Mouse (Mus musculus) thymus, postnatal 10 days (tissue): ENCODE measurements around the gene Myt1l.

Experiments
- DNase-seq, 2 experiments: peaks; one replicate each; pipeline ENCODE4 v3.0.0; 2021; ENCODE audit warnings: low spot score in 2 of 2

The Myt1l gene

GRCm38 (mm10) chr12:29528031-29528771 is at the start of gene Myt1l:
TSS of gene Myt1l (plus strand) at chr12:29528384.
- no peak for DNase-seq

GRCm38 (mm10) chr12:29486424-29487035 is 41.7 kb upstream of the Myt1l start:
- no peak for DNase-seq

- DNase-seq = no peak
These were observed 1.9 kb upstream of the Myt1l start for GRCm38 (mm10) chr12:29526236-29526644.

GRCm38 (mm10) chr12:29527048-29527761 is 979 bp upstream of the Myt1l start:
- DNase-seq = no peak

- no peak for DNase-seq
These were observed 2.1 kb downstream of the Myt1l start for GRCm38 (mm10) chr12:29530241-29530725.

GRCm38 (mm10) chr12:29530823-29531222 is 2.6 kb downstream of the Myt1l start:
- DNase-seq = no peak

GRCm38 (mm10) chr12:29533071-29533876 is 5.1 kb downstream of the Myt1l start:
- no peak for DNase-seq

- no peak for DNase-seq
These were observed 6.1 kb downstream of the Myt1l start for GRCm38 (mm10) chr12:29534326-29534725.

- no peak for DNase-seq
These were observed 6.6 kb downstream of the Myt1l start for GRCm38 (mm10) chr12:29534761-29535300.

- DNase-seq = no peak
These were observed 9.7 kb downstream of the Myt1l start for GRCm38 (mm10) chr12:29537916-29538315.

- no peak for DNase-seq
These were observed 10.3 kb downstream of the Myt1l start for GRCm38 (mm10) chr12:29538456-29538855.

GRCm38 (mm10) chr12:29539106-29539505 is 10.9 kb downstream of the Myt1l start:
- DNase-seq = no peak

GRCm38 (mm10) chr12:29540741-29541140 is 12.6 kb downstream of the Myt1l start:
- DNase-seq = no peak

- no peak for DNase-seq
These were observed 17.9 kb downstream of the Myt1l start for GRCm38 (mm10) chr12:29546073-29546472.

- DNase-seq = no peak
These were observed 18.9 kb downstream of the Myt1l start for GRCm38 (mm10) chr12:29547112-29547511.

- DNase-seq = no peak
These were observed 19.6 kb downstream of the Myt1l start for GRCm38 (mm10) chr12:29547755-29548154.

GRCm38 (mm10) chr12:29553138-29553537 is 25.0 kb downstream of the Myt1l start:
- no peak for DNase-seq

- DNase-seq = no peak
These were observed 27.5 kb downstream of the Myt1l start for GRCm38 (mm10) chr12:29555718-29556117.

- DNase-seq = no peak
These were observed 28.2 kb downstream of the Myt1l start for GRCm38 (mm10) chr12:29556408-29556807.

GRCm38 (mm10) chr12:29556901-29557300 is 28.7 kb downstream of the Myt1l start:
- DNase-seq = no peak

GRCm38 (mm10) chr12:29559769-29560168 is 31.6 kb downstream of the Myt1l start:
- DNase-seq = no peak
